Mouse (Mus musculus): ENCODE results near the gene Ap2s1. TPM values are rescaled to one million over a fixed set of nuclear protein-coding genes. Genes with fewer than 3 reads are reported as not detected.
A peak's percentile ranks its signal among the peaks of the same experiment; 100 is the strongest.

The Ap2s1 gene
- total RNA-seq, 2 experiments from 2014 or later, result 350 to 351 TPM

- DNase-seq (ENCODE audit: extremely low spot score in 1 of 2, low spot score in 2 of 2), result no peak
- intact Hi-C loops (cut with DNase I), result no loop called here
These were observed 45.0 kb downstream of the Ap2s1 start for GRCm38 (mm10) chr7:16783224-16783688.

GRCm38 (mm10) chr7:16783758-16784415 lies 45.7 kb downstream of the Ap2s1 start:
- intact Hi-C loops (cut with DNase I), result no loop called here
- peak in 1 of 2 experiments; percentile 43 for DNase-seq (ENCODE audit: extremely low spot score in 1 of 2, low spot score in 2 of 2)

DNA sequence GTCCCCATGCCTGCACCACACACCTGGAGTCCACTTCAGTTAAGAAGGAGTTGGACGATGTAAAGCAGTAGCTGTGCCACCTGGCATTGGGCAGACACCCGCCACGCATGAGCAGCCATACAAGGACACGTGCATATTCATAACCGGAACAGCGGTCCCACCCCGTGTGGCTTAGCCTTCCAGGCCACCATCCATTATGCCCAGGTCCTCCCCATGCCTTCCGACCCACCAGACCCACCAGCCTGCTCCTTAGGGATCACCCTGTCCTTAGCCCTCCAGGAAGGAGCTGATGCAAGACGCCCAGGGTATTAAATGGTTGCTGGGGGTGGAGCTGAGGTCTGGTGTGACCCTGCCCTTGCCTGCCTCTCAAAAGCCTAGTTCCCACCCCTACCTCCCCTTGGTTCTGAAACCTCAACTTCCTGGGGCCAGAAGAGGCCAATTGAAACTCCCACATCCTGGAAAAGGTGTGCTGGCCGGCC lies 46.3 kb downstream of the Ap2s1 start:
- DNase-seq (ENCODE audit: extremely low spot score in 1 of 2, low spot score in 2 of 2), result no peak
- intact Hi-C loops (cut with DNase I), result no loop called here

DNA sequence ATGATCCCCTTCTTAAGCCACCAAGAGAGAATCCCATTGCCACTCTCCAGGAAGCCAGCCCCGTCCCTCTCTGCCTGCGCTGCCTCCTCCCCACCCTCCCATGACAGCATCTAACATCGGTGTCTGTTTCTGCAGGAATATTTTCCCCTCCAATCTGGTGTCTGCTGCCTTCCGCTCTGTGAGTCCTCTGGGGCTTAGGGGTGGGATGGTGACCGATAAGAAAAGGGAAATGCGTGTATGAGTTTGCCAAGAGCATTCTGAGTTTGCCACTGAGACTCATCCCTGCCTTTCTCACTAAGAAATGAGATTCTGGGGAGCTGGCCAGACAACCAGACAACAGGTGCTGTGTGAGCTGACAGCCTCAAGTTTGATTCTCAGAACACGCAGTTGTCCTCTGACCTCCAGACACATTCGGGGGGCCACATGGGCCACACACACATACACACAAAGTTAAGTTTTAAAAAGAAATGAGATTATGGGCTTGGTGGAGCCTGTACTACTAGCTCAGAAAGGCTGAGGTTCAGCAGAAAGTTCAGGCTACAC lies 47.4 kb downstream of the Ap2s1 start:
- intact Hi-C loops (cut with DNase I), result no loop called here
- DNase-seq (ENCODE audit: extremely low spot score in 1 of 2, low spot score in 2 of 2), result no peak

DNA sequence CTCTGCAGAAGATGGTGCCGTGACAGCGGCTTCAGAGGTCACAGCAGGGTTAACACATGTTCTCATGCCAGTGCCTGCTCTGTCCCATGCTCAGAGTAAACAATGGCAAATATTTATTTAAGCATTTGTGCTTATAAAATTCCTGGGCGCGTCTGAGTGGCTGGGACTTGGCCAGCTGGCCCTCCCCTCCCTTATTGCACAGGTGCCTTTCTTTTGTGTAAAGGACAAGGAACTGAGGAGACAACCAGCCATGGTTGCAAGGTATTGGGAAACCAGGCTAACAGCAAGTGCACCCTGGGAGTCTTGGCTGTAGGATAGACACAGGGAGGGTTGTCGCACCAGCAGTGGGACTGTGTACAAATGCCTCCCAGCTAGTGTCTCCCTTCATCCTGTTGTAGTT lies 54.1 kb downstream of the Ap2s1 start:
- intact Hi-C loops (cut with DNase I), result no loop called here
- no peak for DNase-seq (ENCODE audit: extremely low spot score in 1 of 2, low spot score in 2 of 2)

DNA sequence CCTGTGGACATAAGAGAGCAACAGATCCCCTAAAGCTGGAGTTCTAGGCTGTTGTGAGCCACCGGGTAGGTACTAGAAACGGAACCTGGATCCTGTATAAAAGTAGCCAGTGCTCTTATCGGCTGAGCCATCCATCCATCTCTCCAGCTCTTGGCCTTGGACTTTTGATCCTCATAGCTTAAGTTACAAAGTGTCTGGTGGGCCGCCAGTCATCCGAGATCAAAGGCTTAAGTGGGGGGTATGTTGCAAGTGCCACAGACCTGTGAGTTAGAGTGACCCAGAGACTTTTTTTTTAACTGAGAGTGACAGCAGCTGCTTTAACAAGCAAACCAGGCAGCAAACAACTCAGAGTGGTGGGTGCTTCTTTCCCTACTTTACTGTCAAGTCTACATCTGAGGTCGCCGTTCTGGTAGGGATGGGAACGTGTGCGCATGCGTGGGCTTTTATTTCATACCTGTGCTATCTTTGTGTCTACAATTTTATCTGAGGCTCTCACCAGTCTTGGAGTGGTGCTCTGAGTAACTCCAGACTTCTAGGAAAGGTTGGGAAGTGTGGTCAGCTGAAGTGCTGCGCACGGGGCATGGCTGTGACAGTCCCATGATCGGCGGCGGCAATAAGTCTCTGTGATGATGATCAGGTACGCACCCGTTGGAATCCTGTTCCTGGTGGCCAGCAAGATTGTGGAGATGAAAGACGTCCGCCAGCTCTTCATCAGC lies 55.0 kb downstream of the Ap2s1 start:
- intact Hi-C loops (cut with DNase I), result no loop called here
- no peak for DNase-seq (ENCODE audit: extremely low spot score in 1 of 2, low spot score in 2 of 2)

DNA sequence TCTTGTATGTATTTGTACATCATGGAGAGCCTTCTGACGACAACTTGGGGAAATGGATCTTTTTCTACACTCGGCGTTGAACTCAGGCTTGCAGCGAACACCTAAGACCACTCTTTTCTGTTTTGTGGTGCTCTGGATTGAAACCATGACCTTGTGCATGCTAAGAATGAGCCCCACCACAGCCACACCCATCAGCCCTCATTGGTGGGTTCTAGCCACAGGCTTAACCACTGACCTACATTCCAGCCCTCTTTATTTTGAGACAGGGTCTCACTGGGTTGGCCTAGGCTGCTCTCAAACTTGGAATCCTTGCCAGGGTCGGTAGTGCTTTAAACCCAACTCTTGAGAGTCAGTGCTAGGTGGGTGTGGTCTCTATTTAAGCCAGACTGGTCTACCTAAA lies 56.7 kb downstream of the Ap2s1 start:
- DNase-seq (ENCODE audit: extremely low spot score in 1 of 2, low spot score in 2 of 2), result no peak
- intact Hi-C loops (cut with DNase I), result no loop called here

Other genes starting within 250 kb of the Ap2s1 start
- 100 to 1,000 TPM; 145 to 147 TPM for gene Arhgap35, start 123.4 kb upstream of the Ap2s1 start, total RNA-seq (2021)
- not detected for gene Ceacam15, start 62.7 kb upstream of the Ap2s1 start, total RNA-seq (2021)
- not detected for gene Ceacam9, start 16.5 kb upstream of the Ap2s1 start, total RNA-seq (2021)
- 1 to 10 TPM; 3.9 to 4.3 TPM for gene Slc1a5, start 42.9 kb downstream of the Ap2s1 start, total RNA-seq (2021)
- 100 to 1,000 TPM; 269 to 272 TPM for gene Strn4, start 77.5 kb downstream of the Ap2s1 start, total RNA-seq (2021)
- gene Fkrp, start 78.3 kb downstream of the Ap2s1 start, total RNA-seq (2021), result 10 to 100 TPM; 49.9 to 51.7 TPM
- gene Prkd2, start 104.5 kb downstream of the Ap2s1 start, total RNA-seq (2021), result 1 to 10 TPM; 6.4 to 6.8 TPM
- gene Dact3, start 136.9 kb downstream of the Ap2s1 start, total RNA-seq (2021), result 100 to 1,000 TPM; 103 TPM
- gene Gng8, start 153.4 kb downstream of the Ap2s1 start, total RNA-seq (2021), result under 1 TPM; 0.73 to 0.81 TPM
- gene Ptgir, start 168.1 kb downstream of the Ap2s1 start, total RNA-seq (2021), result under 1 TPM in 1 of 2 experiments, not detected in 1; 0.17 TPM
- gene Calm3, start 185.7 kb downstream of the Ap2s1 start, total RNA-seq (2021), result 1,000 to 10,000 TPM; 2,071 to 2,081 TPM
- 100 to 1,000 TPM; 210 to 223 TPM for gene Pnmal2, start 206.3 kb downstream of the Ap2s1 start, total RNA-seq (2021)
- 10 to 100 TPM; 68.6 to 68.8 TPM for gene Pnmal1, start 221.3 kb downstream of the Ap2s1 start, total RNA-seq (2021)
- gene Gm42372, start 244.7 kb downstream of the Ap2s1 start, total RNA-seq (2021), result 10 to 100 TPM; 52.6 to 57.6 TPM

All from left cerebral cortex, postnatal 10 days (tissue).